Mouse (Mus musculus) embryonic facial prominence, embryonic 10.5 days (tissue): ENCODE measurements around the gene Ablim2. TPM values are rescaled to one million over a fixed set of nuclear protein-coding genes. Genes with fewer than 3 reads are reported as not detected.

ENCODE experiments used
- DNase-seq: peaks from one replicate; pipeline ENCODE4 v3.0.0-alpha.2; 2017; ENCODE audit warnings: low spot score
- H3K27ac ChIP-seq: fragments of 300-500 bp; sonication (generic); replicated peaks from 2 replicates; pipeline ENCODE4 v1.5.1; 2016; ENCODE audit warnings: mild to moderate bottlenecking
- H3K27me3 ChIP-seq: fragments of 300-500 bp; sonication (generic); replicated peaks from 2 replicates; pipeline ENCODE4 v1.6.1; 2016; ENCODE audit warnings: low read depth, mild to moderate bottlenecking; ENCODE audit not compliant: poor library complexity, severe bottlenecking
- H3K36me3 ChIP-seq: fragments of 300-500 bp; sonication (generic); replicated peaks from 2 replicates; pipeline ENCODE4 v1.6.1; 2016; ENCODE audit warnings: mild to moderate bottlenecking, moderate library complexity
- H3K4me1 ChIP-seq: fragments of 300-500 bp; sonication (generic); 2 replicates; pipeline ENCODE4 v1.6.1; 2016
- H3K4me3 ChIP-seq: fragments of 300-500 bp; sonication (generic); 2 replicates; pipeline ENCODE4 v1.5.1; 2016; ENCODE audit warnings: mild to moderate bottlenecking, moderate library complexity
- H3K9me3 ChIP-seq: fragments of 300-500 bp; sonication (generic); 2 replicates; pipeline ENCODE4 v1.6.1; 2016; ENCODE audit warnings: mild to moderate bottlenecking
- WGBS: fragments of 180-500 bp; shearing (Covaris S2); methylation state at CpG from one replicate; pipeline ENCODE4 v1.1.7; 2016; 5-methylcytosine and 5-hydroxymethylcytosine counted together
- polyA plus RNA-seq: library from polyadenylated mRNA; unstranded; fragments of >200 nt; fragmentation: Nextera tagmentation; extraction: Ambion mirVana; gene quantifications from 2 replicates; pipeline ENCODE4 v1.2.1, GENCODE M21; 2016

Gene Ablim2
- polyA plus RNA-seq, 1 experiment from 2014 or later: 0.51 TPM

DNA sequence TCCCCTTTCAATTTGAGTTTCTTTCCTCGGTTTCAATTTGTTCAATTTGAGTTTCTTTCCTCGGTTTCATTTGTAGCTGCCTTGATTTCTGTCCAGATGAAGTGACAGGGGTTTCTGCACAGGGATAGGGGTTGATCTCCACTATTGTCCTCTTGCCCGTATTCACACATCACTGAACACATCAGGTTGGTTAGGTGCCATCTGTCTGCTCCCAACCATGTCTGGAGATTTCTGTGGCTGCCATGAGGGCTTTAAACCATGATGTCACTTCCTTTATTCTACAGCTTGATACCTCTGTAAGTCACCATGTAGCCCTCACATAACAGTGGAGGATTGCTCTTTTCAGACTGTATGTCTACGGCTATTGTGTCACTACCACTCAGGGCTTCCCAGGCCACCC, 139.5 kb downstream of the Ablim2 start:
- Histone ChIP-seq H3K4me1 (peaks cover 70% of the 10 kb centered on the region), H3K27me3 (peaks cover 8% of the 10 kb centered on the region), H3K27ac (no peak overlapping the region), H3K36me3 (peaks cover 10% of the 10 kb centered on the region; the same call in 1 of the 2 replicates), H3K9me3 (no peaks in the 10 kb centered on the region), H3K4me3 (no peak overlapping the region)
- DNase-seq: no peak
- 86% methylated on average over 4 of the region's 4 CpGs for WGBS

GRCm38 (mm10) chr5:35898114-35898513, 140.4 kb downstream of the Ablim2 start:
- Histone ChIP-seq H3K9me3 (no peaks in the 10 kb centered on the region), H3K27ac (no peak overlapping the region), H3K4me3 (no peak overlapping the region), H3K4me1 (peaks cover 71% of the 10 kb centered on the region), H3K27me3 (0 out of 2 replicates have a peak, but pooled peaks cover 3% of the 10 kb centered on the region), H3K36me3 (peaks cover 15% of the 10 kb centered on the region; the same call in 1 of the 2 replicates)
- DNase-seq: no peak
- 45% methylated on average over 4 of the region's 4 CpGs for WGBS

GRCm38 (mm10) chr5:35898994-35899393, 141.3 kb downstream of the Ablim2 start:
- DNase-seq: no peak
- WGBS: 88% methylated on average over 3 of the region's 3 CpGs
- H3K27ac ChIP-seq: no peak overlapping the region
- no peaks in the 10 kb centered on the region for H3K9me3 ChIP-seq
- peaks cover 15% of the 10 kb centered on the region; the same call in 1 of the 2 replicates for H3K36me3 ChIP-seq
- peaks cover 72% of the 10 kb centered on the region for H3K4me1 ChIP-seq
- no peak overlapping the region for H3K4me3 ChIP-seq
- 0 out of 2 replicates have a peak, but pooled peaks cover 3% of the 10 kb centered on the region for H3K27me3 ChIP-seq

DNA sequence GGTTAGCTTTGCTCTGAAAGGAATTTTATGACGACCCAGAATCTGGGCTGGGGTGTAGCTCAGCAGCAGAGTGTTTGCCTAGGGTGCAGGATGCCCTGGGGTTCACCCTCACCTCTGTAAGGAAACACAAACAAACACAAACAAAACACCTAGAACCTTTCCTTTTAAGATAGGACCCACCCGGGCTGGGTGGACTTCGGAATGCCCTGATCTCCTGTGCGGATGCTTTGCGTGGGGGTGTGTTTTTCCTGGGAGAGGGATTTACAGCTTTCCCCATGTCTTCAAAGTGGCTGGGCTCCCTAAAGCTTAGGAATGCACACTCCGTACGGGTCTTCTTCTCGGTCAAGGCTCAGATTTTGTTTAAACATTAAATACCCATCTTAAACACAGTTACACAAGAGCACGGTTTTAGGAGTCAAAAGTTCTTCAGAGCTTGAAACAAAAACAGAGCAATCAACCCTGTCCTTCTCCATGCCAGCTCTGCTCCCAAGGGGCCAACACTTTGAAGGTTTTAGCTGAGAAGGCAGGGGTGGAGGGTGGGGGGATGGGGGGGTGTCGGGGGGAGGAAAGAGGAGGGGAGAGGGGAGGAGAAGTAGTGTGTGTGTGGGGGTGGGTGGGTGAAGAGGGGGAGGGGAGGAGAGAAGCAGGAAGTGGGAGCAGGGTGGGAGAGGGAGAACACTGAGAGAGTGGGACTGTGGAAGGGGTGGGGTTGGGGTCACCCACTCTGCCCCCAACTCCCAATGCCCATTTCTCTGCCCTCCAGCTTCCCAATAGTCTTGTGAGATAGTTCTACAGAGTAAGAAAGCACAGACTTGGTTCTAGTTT, 142.9 kb downstream of the Ablim2 start:
- no peak for DNase-seq
- Histone ChIP-seq H3K9me3 (no peaks in the 10 kb centered on the region), H3K36me3 (peaks cover 15% of the 10 kb centered on the region; the same call in 1 of the 2 replicates), H3K27me3 (no peaks in the 10 kb centered on the region), H3K4me1 (peaks cover 72% of the 10 kb centered on the region), H3K27ac (peak overlapping the region; percentile 71), H3K4me3 (peak overlapping the region; percentile 34)
- 22% methylated on average over 10 of the region's 10 CpGs for WGBS

GRCm38 (mm10) chr5:35901226-35901809, 143.6 kb downstream of the Ablim2 start:
- peak overlapping the region; percentile 34 for H3K4me3 ChIP-seq

GRCm38 (mm10) chr5:35903456-35903855, 145.8 kb downstream of the Ablim2 start:
- Histone ChIP-seq H3K27ac (no peak overlapping the region), H3K4me1 (peaks cover 82% of the 10 kb centered on the region)

More at GRCm38 (mm10) chr5:35901226-35901809, 143.6 kb downstream of the Ablim2 start:
- H3K36me3 ChIP-seq: peaks cover 15% of the 10 kb centered on the region; the same call in 1 of the 2 replicates
- no peaks in the 10 kb centered on the region for H3K9me3 ChIP-seq
- peaks cover 77% of the 10 kb centered on the region for H3K4me1 ChIP-seq
- DNase-seq: peak; percentile 42
- no peaks in the 10 kb centered on the region for H3K27me3 ChIP-seq
- 45% methylated on average over 12 of the region's 12 CpGs for WGBS
- H3K27ac ChIP-seq: peak overlapping the region; percentile 71

DNA sequence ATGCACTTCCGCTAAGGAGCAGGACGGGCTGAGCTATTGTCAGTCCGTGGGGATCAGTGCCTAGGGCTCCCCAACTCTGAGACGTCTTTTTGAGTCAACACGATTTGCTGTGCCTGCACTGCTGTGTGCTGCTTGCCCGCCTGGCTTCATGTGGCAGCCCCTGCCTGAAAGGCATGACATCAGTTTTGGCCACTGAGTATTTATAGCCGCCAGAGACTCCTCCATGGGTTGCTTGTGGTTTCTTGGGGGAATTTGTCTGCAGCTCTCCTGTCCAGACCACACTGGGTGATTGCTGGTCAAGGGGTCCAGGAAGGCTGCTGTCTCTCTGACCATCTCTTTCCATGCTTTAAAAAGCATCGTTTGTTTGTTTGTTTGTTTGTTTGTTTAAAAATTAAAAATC, 147.6 kb downstream of the Ablim2 start:
- WGBS: 70% methylated on average over 8 of the region's 8 CpGs
- H3K4me1 ChIP-seq: peaks cover 80% of the 10 kb centered on the region
- H3K27ac ChIP-seq: no peak overlapping the region
- H3K4me3 ChIP-seq: no peak overlapping the region
- no peaks in the 10 kb centered on the region for H3K9me3 ChIP-seq
- DNase-seq: no peak
- H3K36me3 ChIP-seq: peaks cover 5% of the 10 kb centered on the region; the same call in 1 of the 2 replicates
- no peaks in the 10 kb centered on the region for H3K27me3 ChIP-seq

More at GRCm38 (mm10) chr5:35903456-35903855, 145.8 kb downstream of the Ablim2 start:
- DNase-seq: no peak
- 84% methylated on average over 8 of the region's 8 CpGs for WGBS
- peaks cover 5% of the 10 kb centered on the region; the same call in 1 of the 2 replicates for H3K36me3 ChIP-seq
- no peaks in the 10 kb centered on the region for H3K9me3 ChIP-seq
- H3K4me3 ChIP-seq: no peak overlapping the region
- no peaks in the 10 kb centered on the region for H3K27me3 ChIP-seq

DNA sequence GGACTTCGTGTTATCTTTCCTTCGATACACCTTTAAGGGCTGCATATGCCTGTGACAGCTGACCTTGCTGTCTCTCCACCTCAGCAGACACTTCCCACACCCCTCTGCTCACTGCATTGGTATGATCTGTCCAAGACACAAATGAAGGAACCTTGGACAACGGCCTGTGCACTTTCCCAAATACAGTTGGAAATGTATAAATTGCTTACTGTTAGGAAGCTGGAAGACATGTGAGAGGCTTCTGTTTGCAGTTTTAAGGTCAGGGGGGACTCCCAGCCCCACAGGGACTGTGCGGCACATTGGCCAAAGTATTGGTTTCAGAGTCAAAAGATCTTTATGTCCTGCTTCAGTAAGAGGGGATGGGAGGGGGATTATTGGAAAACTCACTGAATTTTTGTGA, 149.4 kb downstream of the Ablim2 start:
- Histone ChIP-seq H3K9me3 (no peaks in the 10 kb centered on the region), H3K27me3 (no peaks in the 10 kb centered on the region), H3K4me3 (no peak overlapping the region), H3K27ac (no peak overlapping the region), H3K36me3 (peaks cover 20% of the 10 kb centered on the region), H3K4me1 (peaks cover 67% of the 10 kb centered on the region)
- DNase-seq: no peak
- 75% methylated on average over 4 of the region's 4 CpGs for WGBS

DNA sequence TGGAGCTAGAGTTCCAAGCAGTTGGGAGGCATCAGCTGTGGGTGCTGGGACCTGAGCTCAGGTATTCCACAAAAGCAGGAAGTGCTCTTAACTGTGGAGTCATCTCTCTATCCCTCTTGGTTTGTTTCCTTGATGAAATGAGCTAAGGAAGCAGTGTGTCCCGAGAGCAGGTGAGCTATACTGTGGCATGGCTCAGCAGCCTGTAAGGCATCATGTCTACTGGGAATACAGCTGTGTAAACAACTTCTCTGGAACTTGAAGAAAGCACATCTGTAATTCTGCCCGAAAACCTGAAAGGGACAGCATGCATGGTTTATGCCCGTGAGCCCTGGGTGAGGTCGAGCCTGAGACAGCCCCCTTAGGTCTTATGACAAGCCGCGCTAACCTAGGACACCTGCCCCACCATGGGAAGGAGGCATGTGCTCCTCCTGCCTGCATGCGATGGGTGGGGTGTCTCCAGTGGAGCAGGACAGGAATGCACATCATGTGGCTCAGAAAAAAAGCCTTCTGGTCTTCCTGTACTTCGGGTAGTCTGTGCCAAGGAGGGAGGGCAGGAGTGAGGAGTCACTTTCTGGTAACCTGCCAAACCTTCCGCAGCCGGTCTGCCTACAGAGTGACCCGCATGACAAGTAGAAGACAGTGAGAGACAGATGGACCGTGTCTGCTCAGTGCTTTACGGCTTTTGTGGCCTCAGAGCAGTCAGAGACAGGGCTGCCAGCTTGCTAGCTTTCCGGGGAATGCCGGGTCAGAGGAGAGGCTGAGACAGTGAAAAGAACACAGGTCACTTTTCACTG, 150.2 kb downstream of the Ablim2 start:
- H3K4me1 ChIP-seq: peaks cover 66% of the 10 kb centered on the region
- peaks cover 25% of the 10 kb centered on the region for H3K36me3 ChIP-seq
- no peak for DNase-seq
- H3K27ac ChIP-seq: peak overlapping the region; percentile 51; the same call in 1 of the 2 replicates
- H3K4me3 ChIP-seq: 0 out of 2 replicates have a peak overlapping the region, but pooled peaks have one; percentile 3
- no peaks in the 10 kb centered on the region for H3K9me3 ChIP-seq
- H3K27me3 ChIP-seq: no peaks in the 10 kb centered on the region
- 40% methylated on average over 15 of the region's 15 CpGs for WGBS

DNA sequence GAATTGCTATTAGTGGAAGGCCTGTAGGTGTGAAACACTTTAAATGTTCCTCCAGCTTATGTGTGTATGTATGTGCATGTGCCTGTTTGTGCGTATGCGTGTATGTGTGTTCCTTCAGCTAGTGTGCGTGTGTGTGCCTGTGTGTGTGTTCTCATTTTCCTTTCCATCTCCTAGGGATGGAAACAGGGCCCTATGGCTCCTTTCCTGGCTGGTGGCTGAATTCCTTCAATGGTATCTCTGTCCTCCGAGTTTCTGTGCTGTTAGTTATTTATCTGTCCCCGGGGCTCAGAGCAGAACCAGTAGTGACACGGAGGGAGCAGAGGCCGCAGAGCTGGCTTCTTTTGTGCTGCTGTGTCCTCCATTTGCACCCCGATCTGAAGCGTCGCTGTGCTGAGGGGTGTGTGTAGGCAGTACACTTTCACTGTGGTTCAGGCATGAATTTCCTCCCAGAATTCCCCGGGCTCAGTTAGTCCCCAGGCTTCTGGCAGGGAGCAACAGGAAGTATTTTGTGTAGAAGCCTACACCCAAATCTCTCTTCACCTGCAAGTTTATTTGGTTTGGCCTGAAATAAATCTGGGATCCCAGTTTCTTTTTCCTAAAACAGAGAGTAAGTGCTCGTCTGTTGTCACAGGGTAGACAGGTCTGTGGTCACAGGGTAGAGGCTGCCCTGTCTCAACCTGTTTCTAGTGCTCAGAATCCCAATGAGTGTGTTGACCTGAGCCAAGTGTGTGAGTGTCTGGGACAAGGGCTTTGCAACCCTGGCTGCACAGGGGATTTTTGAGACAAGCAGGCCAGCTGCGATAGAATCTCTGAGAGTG, 151.2 kb downstream of the Ablim2 start:
- H3K4me1 ChIP-seq: peaks cover 59% of the 10 kb centered on the region

GRCm38 (mm10) chr5:35915629-35916300, 158.1 kb downstream of the Ablim2 start:
- Histone ChIP-seq H3K4me3 (no peak overlapping the region), H3K4me1 (peaks cover 67% of the 10 kb centered on the region), H3K9me3 (no peaks in the 10 kb centered on the region), H3K36me3 (peaks cover 23% of the 10 kb centered on the region), H3K27me3 (no peaks in the 10 kb centered on the region), H3K27ac (peak overlapping the region; percentile 70)
- no peak for DNase-seq
- WGBS: 51% methylated on average over 12 of the region's 12 CpGs

More for the DNA sequence above, 151.2 kb downstream of the Ablim2 start:
- WGBS: 63% methylated on average over 13 of the region's 13 CpGs
- H3K27me3 ChIP-seq: no peaks in the 10 kb centered on the region
- no peaks in the 10 kb centered on the region for H3K9me3 ChIP-seq
- H3K27ac ChIP-seq: peak overlapping the region; percentile 51; the same call in 1 of the 2 replicates
- no peak overlapping the region for H3K4me3 ChIP-seq
- DNase-seq: no peak
- peaks cover 26% of the 10 kb centered on the region for H3K36me3 ChIP-seq
